ENCODE assay signal across 17 mouse cellular contexts in genomic region chr8:96674703-96675102, GRCm38 (mm10).
A peak's percentile ranks its signal among the peaks of the same experiment; 100 is the strongest.
DNase-seq lines count a peak whose midpoint lies in the region; ATAC-seq and TF ChIP-seq lines count a peak whose summit lies in the region.
"Had no signal": no experiment of that assay in that cellular context is flagged by ENCODE, and none has a peak within 500 bp of the region (broad histone marks: within the 10 kb centered on the region; RNA-seq: fewer than 3 reads in every experiment).

No protein-coding gene starts in this region.

- no peaks in the 10 kb centered on the region for H3K9me3 ChIP-seq in lung, embryonic 14.5 days (ENCODE audit: low read depth, low read length)
- no peaks in the 10 kb centered on the region for H3K9me3 ChIP-seq in embryonic facial prominence, embryonic 10.5 days
- H3K9me3 ChIP-seq: forebrain, embryonic 13.5 days; liver, embryonic 12.5 days; lung, embryonic 15.5 days had no signal

- H3K4me2 ChIP-seq in lung, embryonic 14.5 days, result no peak overlapping the region
- H3K4me2 ChIP-seq: forebrain, embryonic 13.5 days; heart, embryonic 11.5 days; liver, embryonic 12.5 days; lung, embryonic 15.5 days had no signal

- H3K9ac ChIP-seq in lung, embryonic 14.5 days, result no peak overlapping the region
- H3K9ac ChIP-seq: forebrain, embryonic 13.5 days; liver, embryonic 12.5 days; lung, embryonic 15.5 days had no signal

- peak; percentile 3 for DNase-seq in lung, embryonic 14.5 days
- no peak for DNase-seq in lung, postnatal 25 days (ENCODE audit: low spot score)
- DNase-seq in embryonic facial prominence, embryonic 10.5 days (ENCODE audit: low spot score), result peak; percentile 42
- DNase-seq in hindlimb bud, embryonic 11.5 days (ENCODE audit: extremely low spot score, low read depth, low spot score), result peak; percentile 22
- peak; percentile 51 for DNase-seq in retina, embryonic 14.5 days (ENCODE audit: low spot score)
- DNase-seq in spleen, postnatal 10 days (ENCODE audit: low spot score in 2 of 2), result no peak
- DNase-seq in layer of hippocampus, adult 8-10 months (ENCODE audit: low spot score in 2 of 2), result no peak
- DNase-seq: adrenal gland, postnatal 10 days; cerebellum, adult 2 months; left cerebral cortex, postnatal 4 days; thymus, postnatal 25 days had no signal

- 54% methylated on average over 8 of the region's 8 CpGs for WGBS in lung, embryonic 14.5 days
- 54% methylated on average over 8 of the region's 8 CpGs for WGBS in embryonic facial prominence, embryonic 10.5 days

- no peaks in the 10 kb centered on the region for H3K36me3 ChIP-seq in lung, embryonic 14.5 days (ENCODE audit: insufficient read depth)
- H3K36me3 ChIP-seq in embryonic facial prominence, embryonic 10.5 days (replicated peaks), result no peaks in the 10 kb centered on the region
- H3K36me3 ChIP-seq: liver, embryonic 12.5 days; lung, embryonic 15.5 days had no signal

- H3K27me3 ChIP-seq in lung, embryonic 14.5 days (ENCODE audit: insufficient read depth, low read length), result no peaks in the 10 kb centered on the region
- no peaks in the 10 kb centered on the region for H3K27me3 ChIP-seq in embryonic facial prominence, embryonic 10.5 days (replicated peaks; ENCODE audit: low read depth, poor library complexity, severe bottlenecking)
- H3K27me3 ChIP-seq: forebrain, embryonic 13.5 days; liver, embryonic 12.5 days; lung, embryonic 15.5 days had no signal

- TF ChIP-seq CTCF in lung, embryonic 14.5 days (IDR thresholded peaks at IDR 0.05; ENCODE audit: low read depth), result no peak

- H3K4me3 ChIP-seq in lung, embryonic 14.5 days (ENCODE audit: low read depth, low read length), result no peak overlapping the region
- H3K4me3 ChIP-seq in embryonic facial prominence, embryonic 10.5 days, result no peak overlapping the region
- H3K4me3 ChIP-seq: forebrain, embryonic 13.5 days; liver, embryonic 12.5 days; lung, embryonic 15.5 days had no signal

- ATAC-seq in lung, embryonic 14.5 days (ENCODE audit: insufficient read depth), result no peak
- ATAC-seq: CD4-positive, CD25-positive, alpha-beta regulatory T cell, adult 4 months; forebrain, embryonic 13.5 days; inflammation-experienced regulatory T-cells, adult 6 months; liver, embryonic 12.5 days had no signal

- no peaks in the 10 kb centered on the region for H3K4me1 ChIP-seq in lung, embryonic 14.5 days (ENCODE audit: insufficient read depth)
- peaks cover 5% of the 10 kb centered on the region; the same call in 1 of the 2 replicates for H3K4me1 ChIP-seq in embryonic facial prominence, embryonic 10.5 days
- H3K4me1 ChIP-seq: forebrain, embryonic 13.5 days; liver, embryonic 12.5 days; lung, embryonic 15.5 days had no signal

- no peak overlapping the region for H3K27ac ChIP-seq in lung, embryonic 14.5 days (ENCODE audit: low read depth)
- H3K27ac ChIP-seq in embryonic facial prominence, embryonic 10.5 days (replicated peaks), result no peak overlapping the region
- H3K27ac ChIP-seq: forebrain, embryonic 13.5 days; liver, embryonic 12.5 days; lung, embryonic 15.5 days had no signal

Comparison
In these comparisons a context has a peak if more than half of its experiments do, and no peak if none do; other contexts are left out.
1. DNase-seq: peak in lung, embryonic 14.5 days (single experiment), embryonic facial prominence, embryonic 10.5 days (single experiment), hindlimb bud, embryonic 11.5 days (single experiment) and retina, embryonic 14.5 days (single experiment); none in lung, postnatal 25 days (single experiment), spleen, postnatal 10 days (0 of 2) and layer of hippocampus, adult 8-10 months (0 of 2).